Mouse (Mus musculus) embryonic facial prominence, embryonic 10.5 days (tissue): ENCODE results near the gene Gm27021. TPM values are rescaled to one million over a fixed set of nuclear protein-coding genes. Genes with fewer than 3 reads are reported as not detected.
A peak's percentile ranks its signal among the peaks of the same experiment; 100 is the strongest.

Source experiments
- DNase-seq: peaks from one replicate; pipeline ENCODE4 v3.0.0-alpha.2; 2017; ENCODE audit warnings: low spot score
- H3K27ac ChIP-seq: fragments of 300-500 bp; sonication (generic); replicated peaks from 2 replicates; pipeline ENCODE4 v1.5.1; 2016; ENCODE audit warnings: mild to moderate bottlenecking
- H3K27me3 ChIP-seq: fragments of 300-500 bp; sonication (generic); replicated peaks from 2 replicates; pipeline ENCODE4 v1.6.1; 2016; ENCODE audit warnings: low read depth, mild to moderate bottlenecking; ENCODE audit not compliant: poor library complexity, severe bottlenecking
- H3K36me3 ChIP-seq: fragments of 300-500 bp; sonication (generic); replicated peaks from 2 replicates; pipeline ENCODE4 v1.6.1; 2016; ENCODE audit warnings: mild to moderate bottlenecking, moderate library complexity
- H3K4me1 ChIP-seq: fragments of 300-500 bp; sonication (generic); 2 replicates; pipeline ENCODE4 v1.6.1; 2016
- H3K4me3 ChIP-seq: fragments of 300-500 bp; sonication (generic); 2 replicates; pipeline ENCODE4 v1.5.1; 2016; ENCODE audit warnings: mild to moderate bottlenecking, moderate library complexity
- H3K9me3 ChIP-seq: fragments of 300-500 bp; sonication (generic); 2 replicates; pipeline ENCODE4 v1.6.1; 2016; ENCODE audit warnings: mild to moderate bottlenecking
- WGBS: fragments of 180-500 bp; shearing (Covaris S2); methylation state at CpG from one replicate; pipeline ENCODE4 v1.1.7; 2016; 5-methylcytosine and 5-hydroxymethylcytosine counted together
- polyA plus RNA-seq: library from polyadenylated mRNA; unstranded; fragments of >200 nt; fragmentation: Nextera tagmentation; extraction: Ambion mirVana; gene quantifications from 2 replicates; pipeline ENCODE4 v1.2.1, GENCODE M21; 2016

Gm27021 gene
- polyA plus RNA-seq, 1 experiment from 2014 or later, result 3.7 TPM

DNA sequence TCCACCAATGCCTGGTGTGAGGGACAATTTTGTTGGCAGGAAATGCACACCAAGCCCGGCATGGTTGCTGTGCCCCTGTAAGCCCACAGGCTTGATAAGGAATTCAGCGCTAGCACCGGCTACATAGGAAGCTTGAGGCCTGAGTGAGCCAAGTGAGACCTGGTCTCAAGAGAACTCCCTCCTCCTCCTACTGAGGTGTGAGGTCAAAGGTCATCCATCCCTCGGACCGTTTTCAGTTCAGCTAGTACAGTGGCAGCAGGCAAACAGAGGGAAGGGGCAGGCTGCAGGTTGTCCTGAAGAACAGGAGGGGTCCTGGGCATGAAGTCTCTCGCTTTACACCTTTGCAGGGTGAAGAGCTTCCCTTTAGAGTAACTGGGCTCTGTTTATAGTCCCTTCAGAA is 37.0 kb downstream of the Gm27021 start:
- WGBS, result 49% methylated on average over 6 of the region's 6 CpGs
- H3K4me1 ChIP-seq, result peaks cover 39% of the 10 kb centered on the region
- H3K27me3 ChIP-seq, result peaks cover 70% of the 10 kb centered on the region
- no peak overlapping the region for H3K4me3 ChIP-seq
- peaks cover 3% of the 10 kb centered on the region; the same call in 1 of the 2 replicates for H3K9me3 ChIP-seq
- H3K27ac ChIP-seq, result no peak overlapping the region
- no peak for DNase-seq
- no peaks in the 10 kb centered on the region for H3K36me3 ChIP-seq

DNA sequence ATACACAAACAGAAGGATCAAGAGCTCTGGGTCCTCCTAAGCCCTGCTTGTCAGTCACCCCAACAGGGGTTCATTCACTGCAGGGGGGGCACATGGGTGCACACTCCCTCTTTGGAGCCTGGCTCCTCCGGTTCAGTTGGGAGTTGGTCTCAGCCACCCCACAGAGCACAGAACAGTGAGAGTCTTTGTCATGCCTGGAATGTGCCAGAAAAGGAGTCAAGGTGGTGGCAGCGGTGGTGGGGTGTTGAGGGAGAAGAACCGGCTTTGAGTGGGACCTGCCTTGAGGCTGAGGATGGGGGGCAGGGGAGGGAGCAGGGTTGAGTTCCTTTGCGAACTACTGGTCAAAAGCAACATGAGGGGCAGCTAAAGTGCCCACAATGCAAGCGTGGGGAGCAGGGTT is 37.8 kb downstream of the Gm27021 start:
- DNase-seq, result no peak
- Histone ChIP-seq H3K36me3 (no peaks in the 10 kb centered on the region), H3K4me3 (no peak overlapping the region), H3K27me3 (peaks cover 62% of the 10 kb centered on the region), H3K27ac (no peak overlapping the region; the same call in 1 of the 2 replicates), H3K4me1 (peaks cover 39% of the 10 kb centered on the region), H3K9me3 (peaks cover 3% of the 10 kb centered on the region; the same call in 1 of the 2 replicates)
- WGBS, result 43% methylated on average over 5 of the region's 5 CpGs

DNA sequence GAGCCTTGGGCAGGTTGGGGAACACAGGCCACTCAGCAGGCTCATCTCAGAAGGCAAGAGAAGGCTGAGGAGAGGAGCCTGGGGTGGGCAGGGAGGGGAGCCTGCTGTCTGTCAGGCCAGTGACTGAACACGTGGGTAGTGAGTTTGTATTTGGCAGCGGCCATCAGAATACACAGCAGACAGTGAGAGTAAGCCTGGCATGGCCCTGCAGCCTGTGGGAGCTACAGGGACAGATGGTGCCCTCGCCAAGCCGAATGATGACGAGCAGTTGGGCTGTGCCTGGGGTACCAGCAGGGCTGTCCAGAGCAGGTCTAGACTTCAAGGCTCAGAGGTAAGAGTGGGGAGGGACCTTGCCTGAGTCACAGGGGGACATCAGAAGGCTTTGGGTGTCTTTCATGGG is 40.6 kb downstream of the Gm27021 start:
- H3K27me3 ChIP-seq, result peaks cover 35% of the 10 kb centered on the region
- H3K4me3 ChIP-seq, result no peak overlapping the region
- H3K4me1 ChIP-seq, result peaks cover 27% of the 10 kb centered on the region
- no peaks in the 10 kb centered on the region; the same call in 1 of the 2 replicates for H3K9me3 ChIP-seq
- H3K36me3 ChIP-seq, result no peaks in the 10 kb centered on the region
- no peak for DNase-seq
- 88% methylated on average over 5 of the region's 5 CpGs for WGBS
- H3K27ac ChIP-seq, result no peak overlapping the region

DNA sequence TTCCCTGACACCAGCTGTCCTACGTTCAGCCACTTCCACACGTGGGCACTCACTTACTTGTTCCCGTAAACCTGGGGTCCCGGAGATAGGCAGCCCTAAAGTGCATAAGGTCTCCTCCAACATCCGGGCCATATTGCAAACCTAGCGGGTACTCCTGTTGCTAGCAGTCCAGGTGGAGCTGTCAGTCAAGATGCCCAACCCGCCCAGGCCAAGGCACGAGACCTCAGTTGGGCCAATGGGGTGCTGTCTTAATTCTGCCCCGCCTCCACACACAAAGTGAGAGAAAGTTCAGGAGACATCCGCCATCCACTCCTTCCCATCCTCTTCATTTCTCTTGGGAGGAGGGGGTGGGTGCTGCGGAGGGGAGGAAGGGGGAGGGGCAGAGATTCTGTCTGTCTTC is 41.4 kb downstream of the Gm27021 start:
- peak; percentile 50 for DNase-seq
- WGBS, result 59% methylated on average over 11 of the region's 11 CpGs
- no peaks in the 10 kb centered on the region for H3K9me3 ChIP-seq

DNA sequence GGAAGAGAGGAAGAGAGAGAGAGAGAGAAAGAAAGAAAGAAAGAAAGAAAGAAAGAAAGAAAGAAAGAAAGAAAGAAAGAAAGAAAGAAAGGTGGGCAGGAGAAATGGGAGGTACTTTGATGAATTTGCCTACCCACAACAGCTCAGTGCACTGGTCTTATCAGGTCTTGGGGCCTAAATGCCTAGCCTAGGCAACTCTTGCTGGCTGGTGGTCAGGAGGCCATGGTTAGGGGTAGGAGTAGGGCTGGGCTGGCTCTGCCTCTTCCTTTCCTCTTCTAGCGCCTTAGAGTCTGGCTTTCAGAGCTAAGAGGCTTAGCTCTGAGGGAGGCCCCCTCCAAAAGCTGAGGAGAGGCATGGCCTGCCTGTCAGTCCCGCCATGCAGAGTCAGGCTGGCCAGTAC is 44.3 kb downstream of the Gm27021 start:
- H3K4me3 ChIP-seq, result no peak overlapping the region
- no peaks in the 10 kb centered on the region for H3K9me3 ChIP-seq
- 39% methylated on average over 2 of the region's 2 CpGs for WGBS
- no peak for DNase-seq
- 0 out of 2 replicates have a peak, but pooled peaks cover 9% of the 10 kb centered on the region for H3K27me3 ChIP-seq
- peak overlapping the region; percentile 24; the same call in 1 of the 2 replicates for H3K27ac ChIP-seq
- H3K4me1 ChIP-seq, result peaks cover 34% of the 10 kb centered on the region
- H3K36me3 ChIP-seq, result no peaks in the 10 kb centered on the region

More for the DNA sequence above, 41.4 kb downstream of the Gm27021 start:
- Histone ChIP-seq H3K36me3 (no peaks in the 10 kb centered on the region), H3K4me1 (peaks cover 33% of the 10 kb centered on the region), H3K27me3 (peaks cover 26% of the 10 kb centered on the region), H3K4me3 (no peak overlapping the region), H3K27ac (no peak overlapping the region)

DNA sequence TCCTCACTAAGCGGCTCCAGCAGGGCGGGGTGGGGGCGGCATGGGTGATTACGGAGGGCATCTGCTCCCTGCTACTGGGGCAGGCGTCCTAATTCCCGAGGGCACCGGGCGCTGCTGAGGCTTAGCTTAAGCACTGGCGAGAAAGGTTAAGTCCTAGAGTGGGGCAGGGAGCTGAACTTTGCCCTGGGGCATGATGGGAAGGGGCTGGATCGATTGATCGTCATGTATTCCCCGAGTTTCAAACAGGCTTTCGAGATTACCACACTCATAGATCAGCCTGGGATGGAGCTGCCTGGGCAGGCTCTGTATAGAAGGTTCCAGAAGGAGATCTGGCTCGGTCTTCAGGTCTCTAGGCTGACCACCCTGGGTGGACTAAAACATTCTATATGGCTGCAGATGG is 45.7 kb downstream of the Gm27021 start:
- WGBS, result 64% methylated on average over 14 of the region's 14 CpGs
- 0 out of 2 replicates have a peak, but pooled peaks cover 9% of the 10 kb centered on the region for H3K27me3 ChIP-seq
- DNase-seq, result no peak
- H3K4me1 ChIP-seq, result peaks cover 47% of the 10 kb centered on the region
- H3K27ac ChIP-seq, result peak overlapping the region; percentile 8
- no peaks in the 10 kb centered on the region for H3K36me3 ChIP-seq
- H3K9me3 ChIP-seq, result no peaks in the 10 kb centered on the region
- no peak overlapping the region for H3K4me3 ChIP-seq

DNA sequence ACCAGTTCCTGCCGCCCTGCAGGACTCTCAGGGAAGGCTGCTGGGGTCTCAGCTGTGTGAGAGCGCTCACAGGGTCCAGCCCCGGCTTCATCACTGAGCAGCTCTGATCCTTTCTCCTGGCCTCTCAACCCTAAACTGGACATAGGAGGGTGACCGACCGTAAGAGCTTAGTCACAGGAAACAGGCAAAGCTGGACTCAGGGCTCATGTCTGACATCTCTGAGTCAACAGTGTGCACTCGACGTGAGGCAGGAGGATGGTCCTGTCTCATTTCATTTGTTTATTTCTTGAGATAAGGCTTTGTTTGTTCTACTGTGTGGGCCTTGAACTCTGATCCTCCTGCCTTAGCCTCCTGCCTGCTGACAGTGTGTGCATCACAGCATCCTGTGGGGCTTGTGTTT is 47.4 kb downstream of the Gm27021 start:
- Histone ChIP-seq H3K36me3 (no peaks in the 10 kb centered on the region), H3K4me1 (peaks cover 63% of the 10 kb centered on the region), H3K27ac (peak overlapping the region; percentile 57; the same call in 1 of the 2 replicates), H3K9me3 (no peaks in the 10 kb centered on the region), H3K4me3 (no peak overlapping the region), H3K27me3 (0 out of 2 replicates have a peak, but pooled peaks cover 9% of the 10 kb centered on the region)
- DNase-seq, result no peak
- 47% methylated on average over 7 of the region's 7 CpGs for WGBS

DNA sequence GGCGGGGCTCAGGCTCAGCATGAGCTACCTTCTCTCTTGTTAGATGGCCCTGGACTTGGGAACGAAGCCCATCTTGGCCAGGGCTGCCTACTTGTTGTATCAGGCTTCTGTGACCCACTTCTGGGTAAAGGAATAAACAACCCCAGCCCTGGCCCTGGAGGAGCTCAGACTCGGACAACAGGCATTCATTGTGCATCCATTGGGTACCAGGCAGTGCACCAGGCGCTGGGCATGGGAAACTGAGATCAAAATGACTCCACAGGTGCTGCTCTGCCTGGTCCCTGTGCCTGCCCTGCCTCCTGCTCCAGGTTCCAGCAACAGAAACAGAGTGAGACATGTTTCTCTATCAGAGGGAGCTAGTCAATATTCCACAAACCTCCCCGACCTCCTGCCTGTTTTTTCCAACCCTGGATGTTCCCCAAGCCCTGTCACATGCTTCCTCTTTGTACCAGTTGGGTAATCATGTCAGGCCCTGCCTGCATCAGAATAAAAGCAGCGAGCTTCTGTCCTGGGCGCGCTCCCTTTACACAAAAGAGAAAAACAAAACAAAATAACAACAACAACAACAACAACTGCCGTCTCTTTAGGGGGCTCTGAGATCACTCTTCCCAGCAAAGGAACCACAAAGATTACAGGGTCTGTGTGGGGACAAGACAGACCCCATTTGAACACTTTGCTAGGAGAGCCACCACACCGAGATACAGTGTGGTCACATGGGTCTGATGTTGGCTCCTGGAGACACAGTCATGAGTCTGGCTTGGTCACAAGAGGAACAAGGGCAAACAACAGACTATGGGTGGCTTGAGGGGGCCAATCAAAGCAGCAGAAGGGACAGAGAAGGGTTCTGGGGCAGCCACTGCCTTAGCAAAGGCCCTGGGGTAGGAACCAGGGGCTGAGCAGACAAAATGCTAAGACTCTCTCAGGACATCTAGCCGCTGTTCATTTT is 48.4 kb downstream of the Gm27021 start:
- no peaks in the 10 kb centered on the region for H3K9me3 ChIP-seq
- H3K36me3 ChIP-seq, result no peaks in the 10 kb centered on the region
- H3K27ac ChIP-seq, result peak overlapping the region; percentile 57; the same call in 1 of the 2 replicates
- DNase-seq, result no peak
- WGBS, result 74% methylated on average over 11 of the region's 11 CpGs
- H3K27me3 ChIP-seq, result 0 out of 2 replicates have a peak, but pooled peaks cover 9% of the 10 kb centered on the region
- H3K4me1 ChIP-seq, result peaks cover 65% of the 10 kb centered on the region
- H3K4me3 ChIP-seq, result no peak overlapping the region

DNA sequence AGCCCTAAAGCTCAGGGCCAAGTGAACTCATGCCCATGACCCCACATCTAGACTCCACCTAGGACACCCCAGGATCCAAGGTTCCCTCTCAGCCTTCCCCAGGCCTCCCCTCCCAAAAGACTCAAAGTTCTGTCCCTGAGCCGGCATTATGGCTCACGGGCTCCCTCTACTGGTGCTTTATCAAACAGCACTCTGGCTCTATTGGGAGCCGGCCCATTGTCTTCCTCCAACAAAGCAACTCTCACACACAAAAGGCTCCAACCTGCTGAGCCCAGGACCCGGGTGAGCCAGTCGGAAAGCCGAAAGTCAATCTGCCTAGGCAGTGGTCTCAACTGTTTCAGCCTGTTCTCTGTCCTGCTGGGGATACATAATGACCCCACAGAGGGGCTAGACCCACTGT is 49.8 kb downstream of the Gm27021 start:
- H3K27ac ChIP-seq, result peak overlapping the region; percentile 76
- H3K36me3 ChIP-seq, result no peaks in the 10 kb centered on the region
- peaks cover 58% of the 10 kb centered on the region for H3K4me1 ChIP-seq
- 0% methylated on average over 6 of the region's 6 CpGs for WGBS
- H3K4me3 ChIP-seq, result 0 out of 2 replicates have a peak overlapping the region, but pooled peaks have one; percentile 16
- H3K9me3 ChIP-seq, result no peaks in the 10 kb centered on the region
- 0 out of 2 replicates have a peak, but pooled peaks cover 9% of the 10 kb centered on the region for H3K27me3 ChIP-seq
- peak; percentile 86 for DNase-seq

DNA sequence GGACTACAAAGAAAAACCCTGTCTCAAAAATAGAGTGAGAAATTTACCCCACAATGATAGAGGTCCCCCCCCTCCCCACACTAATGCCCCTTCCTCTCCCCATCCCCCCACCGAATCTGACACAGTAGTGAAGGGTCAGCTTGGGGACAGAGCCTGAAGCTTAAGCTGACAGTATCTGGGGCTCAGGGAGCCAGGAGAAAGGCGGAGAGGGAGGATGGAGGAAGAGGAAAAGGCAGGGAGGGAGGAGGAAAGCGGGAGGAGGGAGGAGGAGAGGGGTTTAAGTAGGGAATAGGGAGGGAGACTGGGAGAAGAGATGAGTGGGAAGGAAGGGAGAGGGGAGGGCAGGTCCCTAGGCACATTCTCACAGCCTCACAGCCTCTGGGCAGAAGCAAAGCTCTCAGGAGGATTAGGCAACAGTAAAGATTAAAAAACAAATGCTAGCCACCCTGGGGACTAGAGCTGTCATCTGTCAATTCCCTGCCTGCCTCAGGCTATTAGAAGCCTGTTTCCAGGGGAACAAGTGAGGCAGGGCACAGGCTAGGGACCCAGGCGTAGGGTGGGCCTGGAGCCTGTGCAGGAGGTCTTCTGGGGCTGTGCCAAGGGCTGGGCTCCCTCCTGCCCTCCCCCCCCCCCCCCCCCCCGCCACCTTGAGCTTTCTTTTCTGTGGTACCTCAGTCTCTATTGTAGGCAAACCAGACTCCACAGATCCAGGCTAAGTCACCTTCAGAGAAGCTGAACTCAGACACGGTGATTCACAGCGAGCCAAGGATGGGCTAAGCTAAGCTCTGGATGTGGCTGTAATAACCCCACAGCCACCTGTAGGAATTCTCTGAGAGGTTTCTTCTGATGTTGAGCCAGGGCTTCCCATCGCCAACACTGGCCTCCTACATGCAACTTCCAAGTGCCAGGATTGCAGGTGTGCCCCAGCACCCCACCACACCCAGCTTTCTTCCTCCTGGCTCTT is 50.9 kb downstream of the Gm27021 start:
- WGBS, result 18% methylated on average over 7 of the region's 8 CpGs
- Histone ChIP-seq H3K36me3 (no peaks in the 10 kb centered on the region), H3K27ac (peak overlapping the region; percentile 65), H3K27me3 (0 out of 2 replicates have a peak, but pooled peaks cover 9% of the 10 kb centered on the region), H3K9me3 (no peaks in the 10 kb centered on the region), H3K4me1 (peaks cover 56% of the 10 kb centered on the region), H3K4me3 (no peak overlapping the region)
- peak; percentile 45 for DNase-seq

DNA sequence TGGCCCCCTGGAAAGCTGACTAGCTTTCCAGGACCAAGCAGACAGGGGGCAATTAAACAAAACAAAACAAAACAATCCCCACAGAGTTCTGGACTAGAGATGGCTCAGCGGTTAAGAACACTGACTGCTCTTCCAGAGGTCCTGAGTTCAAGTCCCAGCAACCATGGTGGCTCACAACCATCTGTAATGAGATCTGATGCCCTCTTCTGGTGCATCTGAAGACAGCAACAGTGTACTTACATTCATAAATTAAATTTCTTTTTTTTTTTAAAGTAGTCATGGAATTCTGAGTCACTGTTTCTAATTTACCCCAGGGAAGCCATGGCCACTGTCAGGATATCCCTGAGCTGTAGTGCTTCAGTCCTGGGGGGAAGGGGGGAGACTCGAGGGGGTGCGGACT is 53.4 kb downstream of the Gm27021 start:
- DNase-seq, result no peak
- H3K4me1 ChIP-seq, result peaks cover 37% of the 10 kb centered on the region
- peaks cover 26% of the 10 kb centered on the region for H3K27me3 ChIP-seq
- WGBS, result 86% methylated on average over 3 of the region's 3 CpGs
- no peaks in the 10 kb centered on the region for H3K9me3 ChIP-seq
- no peak overlapping the region for H3K27ac ChIP-seq
- H3K4me3 ChIP-seq, result no peak overlapping the region
- no peaks in the 10 kb centered on the region for H3K36me3 ChIP-seq

DNA sequence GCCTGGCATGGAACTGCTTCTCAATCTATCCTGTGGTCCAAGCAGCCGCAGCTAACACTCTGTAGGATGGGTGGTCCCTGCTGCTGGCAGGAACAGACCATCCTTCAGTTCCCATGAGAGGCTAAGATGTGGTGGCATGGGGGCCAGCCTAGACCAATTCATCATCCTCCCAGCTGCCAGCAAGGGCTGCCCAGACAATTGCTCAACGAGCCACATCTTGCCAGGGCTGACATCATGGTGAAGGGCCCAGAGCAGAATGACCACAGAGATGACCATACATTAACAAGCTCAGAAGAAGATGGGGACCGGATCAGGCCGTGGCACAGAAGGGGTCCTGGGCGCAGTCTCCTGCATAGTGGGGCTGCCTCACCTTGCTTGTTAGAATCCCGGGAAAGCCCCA is 57.1 kb downstream of the Gm27021 start:
- H3K27ac ChIP-seq, result 0 out of 2 replicates have a peak overlapping the region, but pooled peaks have one; percentile 12
- WGBS, result 92% methylated on average over 6 of the region's 6 CpGs
- no peaks in the 10 kb centered on the region for H3K36me3 ChIP-seq
- peaks cover 31% of the 10 kb centered on the region for H3K27me3 ChIP-seq
- H3K4me3 ChIP-seq, result no peak overlapping the region
- no peaks in the 10 kb centered on the region for H3K9me3 ChIP-seq
- no peak for DNase-seq
- H3K4me1 ChIP-seq, result peaks cover 17% of the 10 kb centered on the region
